Mouse (Mus musculus) right cerebral cortex, adult 18-20 months (tissue): ENCODE results near the gene Lrp2bp.
A peak's percentile ranks its signal among the peaks of the same experiment; 100 is the strongest.

Experiments
- DNase-seq: peaks from one replicate; pipeline ENCODE4 v3.0.0; 2022; ENCODE audit warnings: mixed read lengths

The Lrp2bp gene

GRCm38 (mm10) chr8:46036217-46036616 is 37.1 kb downstream of the Lrp2bp start:
- no peak for DNase-seq

- no peak for DNase-seq
Measured at GRCm38 (mm10) chr8:46039666-46040065, 40.6 kb downstream of the Lrp2bp start.

- DNase-seq: peak; percentile 25
Measured at GRCm38 (mm10) chr8:46040260-46040659, 41.2 kb downstream of the Lrp2bp start.

GRCm38 (mm10) chr8:46072798-46073197 is 73.7 kb downstream of the Lrp2bp start:
- no peak for DNase-seq

GRCm38 (mm10) chr8:46073540-46074140 is 74.5 kb downstream of the Lrp2bp start:
- DNase-seq: no peak

GRCm38 (mm10) chr8:46075223-46075622 is 76.1 kb downstream of the Lrp2bp start:
- DNase-seq: no peak

- DNase-seq: no peak
Measured at GRCm38 (mm10) chr8:46078866-46079265, 79.8 kb downstream of the Lrp2bp start.
